Mouse (Mus musculus) urinary bladder, adult 18-20 months (tissue): Measurements from ENCODE around the gene Smdt1.
A peak's percentile ranks its signal among the peaks of the same experiment; 100 is the strongest.

Experiments used
- DNase-seq, 2 experiments: peaks; one replicate each; pipeline ENCODE4 v3.0.0; 2022; ENCODE audit warnings: low spot score in 2 of 2, mixed read lengths in 2 of 2

Smdt1 gene

DNA sequence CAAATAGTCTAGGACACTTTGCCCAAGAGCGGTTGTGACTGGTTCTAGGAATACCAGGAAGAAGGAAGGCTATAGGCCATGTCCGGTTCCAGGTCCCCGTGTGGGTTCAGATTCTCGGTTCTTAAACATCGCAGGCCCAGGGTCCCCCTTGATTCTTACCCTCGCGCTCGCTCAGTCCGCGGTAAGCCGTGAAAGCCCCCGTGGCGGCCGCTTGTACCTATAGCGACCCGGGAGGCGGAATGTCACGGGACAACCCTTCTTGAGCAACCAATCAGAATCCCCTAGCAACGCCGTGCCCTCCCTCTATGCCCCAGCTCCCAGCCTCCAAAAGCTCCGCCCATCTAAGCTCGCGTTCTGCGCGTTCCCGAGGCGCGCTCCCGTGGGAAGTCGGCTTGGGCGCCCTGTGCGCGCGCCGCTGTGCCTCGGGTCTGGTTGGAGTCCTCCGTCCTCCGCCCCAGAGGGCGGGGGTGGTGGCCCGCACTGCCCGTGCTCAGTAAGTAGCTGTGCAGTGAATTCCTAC is at the start of gene Smdt1, which contains the start of the genes Naga and Pheta2:
TSS of gene Smdt1 (plus strand) at position 367 of the 520 bp plus-strand sequence.
TSS of gene Naga (minus strand) at position 333 of the 520 bp plus-strand sequence.
TSS of gene Pheta2 (plus strand) at position 350 of the 520 bp plus-strand sequence.
- DNase-seq = peak; percentile 93

- DNase-seq = no peak
These were observed 48.5 kb upstream of the Smdt1 start for GRCm38 (mm10) chr15:82290252-82290651.

GRCm38 (mm10) chr15:82292851-82293250 is 45.9 kb upstream of the Smdt1 start:
- no peak for DNase-seq

DNA sequence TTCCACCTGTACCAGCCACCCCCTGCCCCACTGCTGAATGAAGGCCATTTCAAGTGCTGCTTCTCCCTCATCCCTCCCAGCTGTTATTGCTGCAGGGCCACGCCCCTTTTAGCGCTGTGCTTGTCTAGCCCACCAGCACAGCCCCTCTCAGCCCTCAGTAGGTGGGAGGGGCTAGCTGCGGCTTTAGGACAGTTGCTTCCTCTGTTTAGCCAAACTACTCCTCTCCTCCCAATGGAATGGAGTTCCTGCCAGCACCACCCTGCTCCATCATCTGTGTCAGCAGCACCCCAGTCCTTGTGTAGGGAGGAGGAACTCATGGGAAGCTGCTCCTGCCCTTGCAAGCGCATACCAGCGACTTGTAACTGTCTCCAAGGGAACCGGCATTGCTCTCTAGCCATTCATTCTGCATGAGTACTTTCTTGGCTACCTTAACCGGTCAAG is 45.5 kb upstream of the Smdt1 start:
- no peak for DNase-seq

GRCm38 (mm10) chr15:82294059-82294458 is 44.7 kb upstream of the Smdt1 start:
- no peak for DNase-seq

GRCm38 (mm10) chr15:82298764-82299561 is 39.8 kb upstream of the Smdt1 start, which contains the start of gene Wbp2nl:
Wbp2nl (plus strand) TSS chr15:82298954.
- no peak for DNase-seq

- DNase-seq = no peak
These were observed 31.7 kb upstream of the Smdt1 start for GRCm38 (mm10) chr15:82307107-82307506.

DNA sequence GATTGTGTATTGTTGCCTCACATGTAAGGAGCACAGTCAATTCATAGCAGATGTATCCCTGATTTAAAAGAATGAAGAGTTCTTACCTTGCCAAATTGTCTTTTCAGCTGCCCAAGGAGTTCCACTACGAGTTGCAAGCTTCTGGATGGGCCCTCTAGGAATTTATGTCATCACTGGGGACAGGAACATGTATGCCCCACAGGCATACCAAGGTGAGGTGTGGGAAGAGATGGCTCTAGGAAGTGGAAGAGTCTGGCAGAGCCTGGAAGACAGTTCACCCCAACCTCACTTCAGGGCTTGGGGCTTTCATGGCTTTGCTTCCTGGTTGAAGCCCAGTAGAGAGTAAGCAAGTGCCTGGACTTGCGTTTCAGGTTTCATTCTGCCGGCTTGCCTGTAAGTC is 30.3 kb upstream of the Smdt1 start:
- DNase-seq = no peak

GRCm38 (mm10) chr15:82317839-82318238 is 20.9 kb upstream of the Smdt1 start:
- no peak for DNase-seq

DNA sequence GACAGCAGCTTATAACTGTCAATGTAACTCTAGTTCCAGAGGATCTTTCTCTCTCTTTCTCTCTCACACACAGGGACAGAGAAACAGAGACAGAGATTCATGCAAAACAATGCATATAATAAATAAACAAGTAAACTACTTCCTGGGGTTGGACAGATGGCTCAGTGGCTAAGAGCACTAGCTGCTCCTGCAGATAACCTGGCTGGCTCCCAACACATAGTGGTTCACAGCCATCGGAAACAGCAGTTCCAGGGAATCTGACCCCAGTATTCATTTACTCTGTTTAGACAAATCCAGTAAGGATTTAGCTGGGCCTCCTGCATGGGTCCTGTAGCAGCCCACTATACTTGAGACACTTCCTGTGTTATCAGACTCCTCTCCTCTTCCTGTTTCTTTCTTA is 19.1 kb upstream of the Smdt1 start:
- no peak for DNase-seq

DNA sequence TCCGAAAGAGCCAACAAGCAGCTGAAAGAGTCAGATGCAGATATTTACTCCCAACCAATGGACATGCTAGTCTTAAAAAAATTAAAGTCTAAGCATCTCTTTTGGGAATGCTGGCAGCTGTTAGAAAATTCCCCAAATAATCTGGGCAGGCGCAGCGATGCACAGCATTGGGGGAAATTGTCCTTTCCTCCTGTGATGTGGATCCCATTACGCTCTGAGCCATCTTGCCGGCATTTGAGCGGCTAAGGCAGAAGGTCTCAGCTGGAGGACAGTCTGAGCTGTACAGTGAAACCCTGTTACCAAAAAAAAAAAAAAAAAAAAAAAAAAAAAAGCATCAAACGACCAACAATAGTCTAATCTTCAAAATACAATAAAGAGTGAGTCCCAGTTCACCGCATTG is 16.6 kb upstream of the Smdt1 start:
- no peak for DNase-seq

- no peak for DNase-seq
These were observed 13.4 kb upstream of the Smdt1 start for GRCm38 (mm10) chr15:82325382-82325781.

DNA sequence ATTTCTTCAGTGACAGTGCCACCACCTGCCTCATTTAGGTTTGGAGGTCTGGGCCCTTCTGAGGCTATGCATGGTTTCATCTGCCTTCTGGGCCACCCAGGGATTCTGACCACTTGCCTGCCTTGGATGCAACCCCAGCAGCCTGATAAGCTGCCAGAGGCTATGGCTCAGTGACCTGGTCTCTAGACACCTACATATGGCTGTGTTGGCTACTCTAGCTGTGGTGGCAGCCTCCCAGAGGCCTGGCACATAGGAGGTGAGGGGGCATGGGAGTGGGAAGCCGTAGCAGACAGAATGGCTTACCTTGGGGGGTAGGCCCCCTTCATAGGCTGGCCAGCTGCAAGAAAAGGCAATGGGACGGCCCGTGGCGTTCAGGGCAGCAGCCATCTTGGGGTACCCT is 3.6 kb upstream of the Smdt1 start:
- no peak for DNase-seq

- DNase-seq = no peak
These were observed 2.1 kb upstream of the Smdt1 start for GRCm38 (mm10) chr15:82336629-82337028.

DNA sequence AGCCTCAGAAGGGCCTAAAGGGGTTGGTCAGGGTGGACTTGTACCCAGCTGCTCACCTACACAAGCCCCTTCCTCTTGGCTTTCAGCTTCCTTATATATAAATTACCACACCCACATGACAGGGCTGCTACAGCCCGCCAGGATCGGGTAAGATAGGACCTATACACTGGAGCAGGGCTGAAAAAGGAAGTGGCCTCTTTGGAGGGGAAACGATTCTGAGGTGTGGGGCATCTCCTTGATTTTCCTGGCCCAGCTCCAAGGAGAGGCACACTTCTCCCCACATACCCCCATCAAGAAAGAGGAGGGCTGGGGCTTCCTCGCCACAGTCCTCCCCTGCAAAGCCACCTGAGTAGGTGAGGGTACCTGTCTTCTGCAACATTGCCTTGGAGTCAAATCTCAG is 884 bp upstream of the Smdt1 start:
- DNase-seq = no peak

GRCm38 (mm10) chr15:82339150-82339549 is 391 bp downstream of the Smdt1 start:
- no peak for DNase-seq

GRCm38 (mm10) chr15:82339634-82340254 is 985 bp downstream of the Smdt1 start:
- no peak for DNase-seq

DNA sequence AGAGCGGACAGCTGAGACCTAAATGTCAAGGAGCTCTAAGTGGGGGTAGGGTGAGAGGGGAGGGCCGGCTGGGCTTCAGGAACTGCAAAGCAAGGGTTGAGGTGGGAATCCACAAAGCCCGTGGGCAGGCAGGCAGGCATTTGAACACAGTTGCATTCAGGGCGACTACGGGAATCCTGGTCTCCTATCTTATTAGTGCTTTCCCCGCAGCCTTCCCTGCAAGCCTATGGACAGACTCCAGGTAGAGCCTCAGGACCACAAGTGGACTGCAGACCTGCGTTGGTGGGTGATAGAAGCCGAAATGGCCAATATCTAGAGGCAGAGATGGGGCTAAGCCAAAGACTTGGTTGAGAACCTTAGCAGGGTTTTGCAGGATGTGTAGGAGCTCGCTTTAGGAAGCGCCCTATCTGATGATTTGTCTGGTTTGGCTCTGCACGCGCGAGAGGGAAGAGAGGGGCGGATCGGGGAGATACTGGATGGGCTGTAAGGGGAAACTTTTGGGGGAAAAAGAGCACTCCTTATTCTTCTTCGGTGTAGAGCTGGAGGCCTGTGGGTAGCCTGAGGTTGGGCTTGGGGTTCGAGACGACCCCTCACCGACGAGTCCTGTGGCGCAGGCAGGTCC is 1.8 kb downstream of the Smdt1 start:
- DNase-seq = peak in 1 of 2 experiments; percentile 14

DNA sequence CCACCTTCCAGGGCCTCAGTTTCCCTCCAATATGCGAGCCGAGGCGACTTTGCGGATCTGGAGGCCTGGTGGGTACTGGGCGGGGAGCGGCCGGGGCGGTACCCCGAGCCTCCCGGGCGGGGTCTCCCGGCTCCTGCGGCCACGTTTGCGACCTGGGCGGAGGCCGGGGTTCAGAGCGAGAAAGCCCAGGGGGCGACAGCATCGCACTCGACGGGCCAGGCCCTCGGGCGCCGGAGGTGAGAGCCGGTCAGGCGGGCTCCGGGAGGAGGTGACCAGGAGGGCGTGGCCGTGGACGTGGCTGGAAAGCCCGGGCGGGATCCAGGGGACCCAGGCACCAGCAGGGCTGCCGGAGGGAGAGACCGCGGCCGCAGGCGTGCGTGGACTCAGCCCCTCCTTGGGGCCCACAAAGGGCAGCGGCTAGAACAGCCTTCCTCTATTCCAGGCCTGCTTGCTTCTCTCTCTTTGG is 2.3 kb downstream of the Smdt1 start:
- peak; percentile 58 to 60 for DNase-seq

GRCm38 (mm10) chr15:82341675-82342542 is 3.1 kb downstream of the Smdt1 start:
- DNase-seq = no peak

- no peak for DNase-seq
These were observed 3.8 kb downstream of the Smdt1 start for GRCm38 (mm10) chr15:82342543-82342935.
